ENCODE assay signal across 8 mouse cellular contexts in genomic region chr10:46057362-46058198, GRCm38 (mm10).
DNase-seq lines count a peak whose midpoint lies in the region; ATAC-seq and TF ChIP-seq lines count a peak whose summit lies in the region.

No protein-coding gene starts in this region.

- H3K4me1 ChIP-seq in forebrain, embryonic 10.5 days, result no peaks in the 10 kb centered on the region
- no peaks in the 10 kb centered on the region for H3K4me1 ChIP-seq in lung, embryonic 14.5 days (ENCODE audit: insufficient read depth)

- H3K27ac ChIP-seq in forebrain, embryonic 10.5 days, result no peak overlapping the region
- no peak overlapping the region for H3K27ac ChIP-seq in lung, embryonic 14.5 days (ENCODE audit: low read depth)

- no peak overlapping the region for H3K9ac ChIP-seq in lung, embryonic 14.5 days

- no peaks in the 10 kb centered on the region for H3K27me3 ChIP-seq in forebrain, embryonic 10.5 days (ENCODE audit: poor library complexity, severe bottlenecking)
- no peaks in the 10 kb centered on the region for H3K27me3 ChIP-seq in lung, embryonic 14.5 days (ENCODE audit: insufficient read depth, low read length)

- peak; percentile 56; the same call in 1 of the 2 replicates for ATAC-seq in lung, embryonic 14.5 days (ENCODE audit: insufficient read depth)

- no peaks in the 10 kb centered on the region for H3K36me3 ChIP-seq in forebrain, embryonic 10.5 days (replicated peaks)
- no peaks in the 10 kb centered on the region for H3K36me3 ChIP-seq in lung, embryonic 14.5 days (ENCODE audit: insufficient read depth)

- no peak overlapping the region for H3K4me2 ChIP-seq in lung, embryonic 14.5 days

- 45% methylated on average over 14 of the region's 14 CpGs for WGBS in forebrain, embryonic 10.5 days
- 31% methylated on average over 14 of the region's 14 CpGs for WGBS in lung, embryonic 14.5 days

- peak; percentile 25 for DNase-seq in thymus, postnatal 0 days (ENCODE audit: low spot score)
- no peak for DNase-seq in thymus, postnatal 25 days
- peak; percentile 2 for DNase-seq in c-Kit-negative CD71-positive TER-119-positive erythroid progenitor cells, embryonic 14.5 days (ENCODE audit: low read depth, low spot score)
- peak; percentile 29 for DNase-seq in forebrain, embryonic 10.5 days (ENCODE audit: extremely low spot score, low spot score)
- DNase-seq in kidney, postnatal 10 days, result peak; percentile 51
- peak; percentile 92 for DNase-seq in lung, embryonic 14.5 days
- peak; percentile 82 to 84 for DNase-seq in right cerebral cortex, postnatal 10 days (ENCODE audit: low spot score in 2 of 2)
- no peak for DNase-seq in natural killer cell, adult 2 months (ENCODE audit: low spot score in 2 of 2)

- peak; percentile 83 for TF ChIP-seq CTCF in lung, embryonic 14.5 days (IDR thresholded peaks at IDR 0.05; ENCODE audit: low read depth)

- no peak overlapping the region for H3K4me3 ChIP-seq in forebrain, embryonic 10.5 days
- H3K4me3 ChIP-seq in lung, embryonic 14.5 days (ENCODE audit: low read depth, low read length), result no peak overlapping the region

- no peaks in the 10 kb centered on the region for H3K9me3 ChIP-seq in forebrain, embryonic 10.5 days
- H3K9me3 ChIP-seq in lung, embryonic 14.5 days (ENCODE audit: low read depth, low read length), result no peaks in the 10 kb centered on the region

Comparison
In these comparisons a context has a peak if more than half of its experiments do, and no peak if none do; other contexts are left out.
1. DNase-seq: peak in thymus, postnatal 0 days (single experiment), c-Kit-negative CD71-positive TER-119-positive erythroid progenitor cells, embryonic 14.5 days (single experiment), forebrain, embryonic 10.5 days (single experiment), kidney, postnatal 10 days (single experiment), lung, embryonic 14.5 days (single experiment) and right cerebral cortex, postnatal 10 days (2 of 2); none in thymus, postnatal 25 days (single experiment) and natural killer cell, adult 2 months (0 of 2).